Mouse (Mus musculus): Measurements from ENCODE around the gene Tppp3.

GRCm38 (mm10) chr8:105442661-105443060 lies 28.7 kb downstream of the Tppp3 start:
- TF ChIP-seq CTCF (conservative IDR thresholded peaks at IDR 0.05; ENCODE audit: insufficient read depth, insufficient read length, low read depth, low read length) (no peak), POLR2A (IDR thresholded peaks at IDR 0.05; ENCODE audit: low read depth, low read length) (no peak)

Data from kidney, adult 2 months (tissue).